Mouse (Mus musculus) limb, embryonic 14.5 days (tissue): Measurements from ENCODE around the gene Acin1. TPM values are rescaled to one million over a fixed set of nuclear protein-coding genes. Genes with fewer than 3 reads are reported as not detected.

Experiments
- ATAC-seq: fragments of 200-750 bp; cut with Nextera tagmentation; 2 replicates; pipeline ENCODE4 v1.8.0; 2017; ENCODE audit warnings: low read depth, moderate number of reproducible peaks, moderate TSS enrichment; ENCODE audit not compliant: low FRiP score
- DNase-seq: peaks from one replicate; pipeline ENCODE4 v3.0.0-alpha.2; 2015; ENCODE audit warnings: low spot score
- H3K27ac ChIP-seq: fragments of 300-500 bp; sonication (generic); replicated peaks from 2 replicates; pipeline ENCODE4 v1.5.1; 2014; ENCODE audit warnings: low read depth, mild to moderate bottlenecking, low read length, moderate library complexity, mixed read lengths
- H3K27me3 ChIP-seq: fragments of 300-500 bp; sonication (generic); 2 replicates; pipeline ENCODE4 v1.6.1; 2014; ENCODE audit warnings: low read length, mixed read lengths; ENCODE audit not compliant: control insufficient read depth, insufficient read depth
- H3K36me3 ChIP-seq: fragments of 300-500 bp; sonication (generic); 2 replicates; pipeline ENCODE4 v1.6.1; 2014; ENCODE audit warnings: mild to moderate bottlenecking, low read length, moderate library complexity, mixed read lengths; ENCODE audit not compliant: control insufficient read depth, insufficient read depth
- H3K4me1 ChIP-seq: fragments of 300-500 bp; sonication (generic); 2 replicates; pipeline ENCODE4 v1.6.1; 2014; ENCODE audit warnings: antibody characterized with exemption, low read length, mixed read lengths; ENCODE audit not compliant: control insufficient read depth, insufficient read depth
- H3K4me2 ChIP-seq: fragments of 300-500 bp; sonication (generic); replicated peaks from 2 replicates; pipeline ENCODE4 v1.6.1; 2014; ENCODE audit warnings: low read depth, mild to moderate bottlenecking, low read length, moderate library complexity; ENCODE audit not compliant: severe bottlenecking
- H3K4me3 ChIP-seq: fragments of 300-500 bp; sonication (generic); replicated peaks from 2 replicates; pipeline ENCODE4 v1.5.1; 2014; ENCODE audit warnings: low read length
- H3K9ac ChIP-seq: fragments of 300-500 bp; sonication (generic); 2 replicates; pipeline ENCODE4 v1.6.1; 2014; ENCODE audit warnings: mild to moderate bottlenecking, low read depth, low read length, moderate library complexity; ENCODE audit not compliant: severe bottlenecking
- H3K9me3 ChIP-seq: fragments of 300-500 bp; sonication (generic); 2 replicates; pipeline ENCODE4 v1.6.1; 2016; ENCODE audit warnings: low read length; ENCODE audit not compliant: control insufficient read depth
- POLR2A ChIP-seq: fragments of 200-500 bp; IDR thresholded peaks from 2 replicates; pipeline ENCODE4 v1.8.0; 2012; ENCODE audit warnings: inconsistent platforms, mild to moderate bottlenecking, moderate library complexity, borderline replicate concordance; ENCODE audit not compliant: insufficient read depth, insufficient read length; ENCODE audit errors: extremely low read depth
- WGBS: fragments of 180-500 bp; shearing (Covaris S2); extraction: QIAGEN DNeasy Blood & Tissue Kit; methylation state at CpG from one replicate; pipeline ENCODE4 v1.1.7; 2014; 5-methylcytosine and 5-hydroxymethylcytosine counted together
- polyA plus RNA-seq, 2 experiments: library from polyadenylated mRNA; depleted of rRNA in 1 of 2; stranded (reverse) in 1 of 2; unstranded in 1 of 2; fragments of >200 nt; fragmentation: Nextera tagmentation in 1 of 2; extraction: Ambion mirVana in 1 of 2; gene quantifications; 2 replicates each; pipeline versions ENCODE4 v1.2.1 to v1.2.3; 2012 to 2014

Gene Acin1
- polyA plus RNA-seq, 2 experiments = 99.4 to 297 TPM

DNA sequence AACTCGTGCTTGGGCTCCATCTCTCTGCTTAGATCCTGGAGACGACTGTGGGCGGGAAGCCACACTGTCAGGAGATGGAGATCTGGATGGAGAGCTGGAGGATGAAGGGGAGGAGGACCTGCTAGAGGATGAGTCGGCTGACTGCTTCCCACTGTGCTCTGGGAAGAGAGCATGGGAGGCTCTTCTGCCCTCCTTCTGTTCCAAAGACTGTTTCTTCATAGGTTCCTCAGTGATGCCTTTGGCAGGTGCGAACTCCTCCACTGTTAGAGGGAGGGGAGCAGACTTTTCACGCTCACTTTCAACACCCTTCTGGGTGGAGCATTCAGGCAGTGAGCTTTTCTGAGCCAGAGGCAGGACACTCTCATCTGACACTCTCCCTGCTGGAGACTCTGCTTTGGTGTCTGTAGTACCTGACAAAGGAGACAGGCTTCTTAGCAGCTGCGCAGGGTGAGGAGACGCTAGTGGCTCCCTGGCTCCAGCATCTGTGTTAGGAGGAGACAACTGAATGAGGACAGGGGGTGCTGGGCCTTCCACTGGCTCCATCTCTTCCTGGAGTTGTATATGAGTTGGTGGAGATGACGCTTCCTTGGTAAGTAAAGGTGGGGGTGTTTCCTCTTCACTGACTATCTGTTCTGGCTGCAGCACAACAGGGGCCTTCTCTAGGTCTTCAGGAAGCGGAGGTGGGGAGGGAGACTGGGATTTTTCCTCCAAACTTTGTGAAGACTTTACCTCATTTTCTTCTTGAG is 22.1 kb downstream of the Acin1 start:
- 95% methylated on average over 10 of the region's 10 CpGs for WGBS
- Histone ChIP-seq H3K9ac (no peak overlapping the region), H3K27me3 (no peaks in the 10 kb centered on the region), H3K36me3 (peaks cover 96% of the 10 kb centered on the region), H3K9me3 (no peaks in the 10 kb centered on the region), H3K4me2 (no peak overlapping the region), H3K27ac (no peak overlapping the region), H3K4me3 (no peak overlapping the region), H3K4me1 (no peaks in the 10 kb centered on the region)
- TF ChIP-seq POLR2A = no peak
- DNase-seq (no peak), ATAC-seq (no peak)

- Histone ChIP-seq H3K27me3 (no peaks in the 10 kb centered on the region), H3K9ac (no peak overlapping the region), H3K9me3 (no peaks in the 10 kb centered on the region), H3K36me3 (peaks cover 97% of the 10 kb centered on the region), H3K4me2 (no peak overlapping the region), H3K4me3 (no peak overlapping the region), H3K4me1 (no peaks in the 10 kb centered on the region), H3K27ac (no peak overlapping the region)
- DNase-seq (no peak), ATAC-seq (no peak)
- 89% methylated on average over 2 of the region's 2 CpGs for WGBS
- TF ChIP-seq POLR2A = no peak
Measured at GRCm38 (mm10) chr14:54660009-54660408, 26.7 kb downstream of the Acin1 start.

GRCm38 (mm10) chr14:54653496-54653895 is 33.2 kb downstream of the Acin1 start:
- Histone ChIP-seq H3K9ac (peak overlapping the region; percentile 61), H3K4me2 (peak overlapping the region; percentile 74), H3K4me3 (peak overlapping the region; percentile 51), H3K36me3 (peaks cover 64% of the 10 kb centered on the region), H3K27me3 (no peaks in the 10 kb centered on the region), H3K4me1 (peaks cover 12% of the 10 kb centered on the region), H3K9me3 (no peaks in the 10 kb centered on the region), H3K27ac (peak overlapping the region; percentile 49)
- ATAC-seq (peak; percentile 87), DNase-seq (peak; percentile 89)
- WGBS = under 1% methylated on average over 12 of the region's 12 CpGs
- TF ChIP-seq POLR2A = peak; percentile 79; the same call in 1 of the 2 replicates

DNA sequence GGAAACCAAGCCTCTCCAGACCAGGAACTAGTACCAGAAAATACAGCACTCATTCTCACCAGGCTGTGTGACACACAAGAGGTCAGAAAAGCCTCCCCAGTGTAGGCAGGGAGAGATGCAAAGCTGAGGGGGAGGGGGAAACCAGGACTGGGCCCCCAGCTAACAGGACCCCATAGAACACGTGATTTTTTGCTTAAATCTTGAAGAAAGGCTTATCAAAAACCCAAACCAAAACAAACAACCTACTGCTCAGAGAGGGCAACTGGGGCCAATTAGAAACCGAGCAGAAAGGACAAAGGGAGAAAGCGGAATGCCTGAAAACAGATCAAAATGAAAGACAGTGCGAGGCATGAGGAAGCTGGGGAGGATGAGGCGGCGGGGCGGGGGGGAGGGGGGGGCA is 33.9 kb downstream of the Acin1 start:
- 2% methylated on average over 7 of the region's 7 CpGs for WGBS
- Histone ChIP-seq H3K9ac (peak overlapping the region; percentile 61), H3K4me3 (peak overlapping the region; percentile 51), H3K27me3 (no peaks in the 10 kb centered on the region), H3K36me3 (peaks cover 64% of the 10 kb centered on the region), H3K4me2 (peak overlapping the region; percentile 74), H3K27ac (peak overlapping the region; percentile 49), H3K4me1 (peaks cover 12% of the 10 kb centered on the region), H3K9me3 (no peaks in the 10 kb centered on the region)
- TF ChIP-seq POLR2A = no peak
- ATAC-seq (no peak), DNase-seq (no peak)

DNA sequence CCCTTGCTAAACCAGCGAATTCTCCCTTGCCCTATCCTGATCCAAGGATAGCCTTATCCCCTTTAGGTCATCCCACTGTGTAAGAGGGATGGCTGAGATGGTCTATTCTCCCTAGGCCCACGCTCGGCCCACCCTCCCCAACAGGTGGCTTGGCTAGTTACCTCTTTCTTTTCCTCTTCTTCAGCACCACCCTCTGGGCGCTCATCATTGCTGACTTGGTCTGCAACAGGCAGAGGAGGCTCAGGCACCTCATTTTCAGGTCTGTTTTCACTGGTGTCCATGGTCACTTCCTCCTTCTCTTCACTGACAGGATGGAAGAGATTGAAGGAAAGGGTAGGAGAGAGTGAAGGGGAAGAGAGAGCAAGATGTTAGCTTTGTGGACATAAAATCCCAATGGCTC is 35.2 kb downstream of the Acin1 start:
- Histone ChIP-seq H3K9ac (no peak overlapping the region), H3K4me2 (no peak overlapping the region), H3K9me3 (no peaks in the 10 kb centered on the region)

More for the DNA sequence above, 35.2 kb downstream of the Acin1 start:
- Histone ChIP-seq H3K36me3 (peaks cover 63% of the 10 kb centered on the region), H3K27me3 (no peaks in the 10 kb centered on the region), H3K4me3 (no peak overlapping the region), H3K27ac (no peak overlapping the region), H3K4me1 (peaks cover 12% of the 10 kb centered on the region)
- ATAC-seq (no peak), DNase-seq (no peak)
- TF ChIP-seq POLR2A = no peak
- WGBS = 76% methylated on average over 4 of the region's 4 CpGs
